Mouse (Mus musculus): Measurements from ENCODE around the gene Acly. TPM values are rescaled to one million over a fixed set of nuclear protein-coding genes. Genes with fewer than 3 reads are reported as not detected.

The Acly gene
- polyA plus RNA-seq, 1 experiment from 2014 or later: 377 TPM

GRCm38 (mm10) chr11:100428612-100429199 is 99.1 kb downstream of the Acly start:
- Histone ChIP-seq H3K27ac (no peak overlapping the region), H3K36me3 (peaks cover 26% of the 10 kb centered on the region), H3K9me3 (no peaks in the 10 kb centered on the region), H3K27me3 (replicated peaks) (no peaks in the 10 kb centered on the region), H3K9ac (no peak overlapping the region), H3K4me3 (no peak overlapping the region), H3K4me2 (replicated peaks) (no peak overlapping the region), H3K4me1 (no peaks in the 10 kb centered on the region)
- WGBS: 85% methylated on average over 9 of the region's 9 CpGs
- no peak for ATAC-seq (ENCODE audit: low FRiP score, low read depth)

GRCm38 (mm10) chr11:100426820-100427219 is 101.0 kb downstream of the Acly start:
- Histone ChIP-seq H3K36me3 (peaks cover 19% of the 10 kb centered on the region), H3K9ac (no peak overlapping the region), H3K4me1 (no peaks in the 10 kb centered on the region), H3K4me2 (replicated peaks) (no peak overlapping the region), H3K9me3 (no peaks in the 10 kb centered on the region), H3K27me3 (replicated peaks) (no peaks in the 10 kb centered on the region), H3K27ac (no peak overlapping the region), H3K4me3 (no peak overlapping the region)
- WGBS: 83% methylated on average over 3 of the region's 3 CpGs
- ATAC-seq (ENCODE audit: low FRiP score, low read depth): no peak

Small RNAs within 50 kb of the gene (microRNA-seq; reads per million reads assigned to microRNA genes)
- not detected for gene Gm27374
- gene Mir7116: 0.87 reads per million

Other genes starting within 250 kb of the Acly start
- 1,410 and 1,478 TPM in 2 replicates for gene Eif1, start 208.1 kb downstream of the Acly start, polyA plus RNA-seq (2016; fragmentation: Nextera tagmentation; extraction: Ambion mirVana)
- not detected in 2 replicates for gene Gast, start 193.6 kb downstream of the Acly start, polyA plus RNA-seq (2016; fragmentation: Nextera tagmentation; extraction: Ambion mirVana)
- 39.9 and 42.0 TPM in 2 replicates for gene Hap1, start 171.9 kb downstream of the Acly start, polyA plus RNA-seq (2016; fragmentation: Nextera tagmentation; extraction: Ambion mirVana)
- gene Jup, start 130.2 kb downstream of the Acly start, polyA plus RNA-seq (2016; fragmentation: Nextera tagmentation; extraction: Ambion mirVana): 71.5 and 81.0 TPM in 2 replicates
- gene P3h4, start 113.2 kb downstream of the Acly start, polyA plus RNA-seq (2016; fragmentation: Nextera tagmentation; extraction: Ambion mirVana): 25.6 and 26.7 TPM in 2 replicates
- gene Fkbp10, start 112.3 kb downstream of the Acly start, polyA plus RNA-seq (2016; fragmentation: Nextera tagmentation; extraction: Ambion mirVana): 41.8 and 46.9 TPM in 2 replicates
- gene Nt5c3b, start 86.2 kb downstream of the Acly start, polyA plus RNA-seq (2016; fragmentation: Nextera tagmentation; extraction: Ambion mirVana): 101 and 105 TPM in 2 replicates
- 0.76 and 1.1 TPM in 2 replicates for gene Klhl10, start 86.1 kb downstream of the Acly start, polyA plus RNA-seq (2016; fragmentation: Nextera tagmentation; extraction: Ambion mirVana)
- gene Klhl11, start 55.3 kb downstream of the Acly start, polyA plus RNA-seq (2016; fragmentation: Nextera tagmentation; extraction: Ambion mirVana): 12.3 and 12.4 TPM in 2 replicates
- 1.5 and 1.6 TPM in 2 replicates for gene Ttc25, start 17.6 kb upstream of the Acly start, polyA plus RNA-seq (2016; fragmentation: Nextera tagmentation; extraction: Ambion mirVana)
- 33.2 and 33.6 TPM in 2 replicates for gene Cnp, start 46.9 kb upstream of the Acly start, polyA plus RNA-seq (2016; fragmentation: Nextera tagmentation; extraction: Ambion mirVana)
- gene Nkiras2, start 91.2 kb upstream of the Acly start, polyA plus RNA-seq (2016; fragmentation: Nextera tagmentation; extraction: Ambion mirVana): 101 and 106 TPM in 2 replicates
- gene Dnajc7, start 92.2 kb upstream of the Acly start, polyA plus RNA-seq (2016; fragmentation: Nextera tagmentation; extraction: Ambion mirVana): 298 and 311 TPM in 2 replicates
- 0.20 and 0.27 TPM in 2 replicates for gene Zfp385c, start 164.5 kb upstream of the Acly start, polyA plus RNA-seq (2016; fragmentation: Nextera tagmentation; extraction: Ambion mirVana)
- gene Dhx58, start 176.3 kb upstream of the Acly start, polyA plus RNA-seq (2016; fragmentation: Nextera tagmentation; extraction: Ambion mirVana): 2.4 and 2.5 TPM in 2 replicates
- 61.3 and 64.7 TPM in 2 replicates for gene Kat2a, start 184.5 kb upstream of the Acly start, polyA plus RNA-seq (2016; fragmentation: Nextera tagmentation; extraction: Ambion mirVana)
- 0.59 TPM in 1 of 2 replicates, not detected in the other for gene Hspb9, start 185.8 kb upstream of the Acly start, polyA plus RNA-seq (2016; fragmentation: Nextera tagmentation; extraction: Ambion mirVana)
- gene Rab5c, start 210.2 kb upstream of the Acly start, polyA plus RNA-seq (2016; fragmentation: Nextera tagmentation; extraction: Ambion mirVana): 23.7 and 33.1 TPM in 2 replicates
- gene Kcnh4, start 231.9 kb upstream of the Acly start, polyA plus RNA-seq (2016; fragmentation: Nextera tagmentation; extraction: Ambion mirVana): 4.4 and 4.5 TPM in 2 replicates
- 0.38 TPM in 1 of 2 replicates, not detected in the other for gene Hcrt, start 234.9 kb upstream of the Acly start, polyA plus RNA-seq (2016; fragmentation: Nextera tagmentation; extraction: Ambion mirVana)
- gene Ghdc, start 243.0 kb upstream of the Acly start, polyA plus RNA-seq (2016; fragmentation: Nextera tagmentation; extraction: Ambion mirVana): 3.3 and 4.4 TPM in 2 replicates